Mouse (Mus musculus): ENCODE data around the gene Cep350.

GRCm38 (mm10) chr1:156002366-156002765, 29.3 kb upstream of the Cep350 start:
- TF ChIP-seq CTCF (IDR thresholded peaks at IDR 0.05; ENCODE audit: low read depth, low read length), result no peak
- TF ChIP-seq POLR2A (IDR thresholded peaks at IDR 0.05; ENCODE audit: insufficient read depth, low read length), result no peak

All from ES-Bruce4 (cell line).